Mouse (Mus musculus) stomach, postnatal 0 days (tissue): ENCODE data around the gene Patj.

Source experiments
- CTCF ChIP-seq: IDR thresholded peaks from 2 replicates; pipeline ENCODE4 v1.5.1; 2016; ENCODE audit warnings: antibody characterized with exemption, low read depth, mild to moderate bottlenecking, moderate library complexity
- EP300 ChIP-seq: optimal IDR thresholded peaks from 2 replicates; pipeline ENCODE3; 2016; ENCODE audit warnings: antibody characterized with exemption

GRCm38 (mm10) chr4:98452725-98453124, 57.1 kb downstream of the Patj start:
- TF ChIP-seq CTCF = no peak
- no peak for TF ChIP-seq EP300
